Mouse (Mus musculus): ENCODE measurements at regions not wholly inside any gene's neighbourhood (a gene's known extent, or its start where the extent isn't known, plus 50 kb on each side); places are given as distances from the start of the nearest gene placed in this dataset.

GRCm38 (mm10) chr4:124268404-124268803, 342.2 kb downstream of the 3100002H09Rik start:
- Histone ChIP-seq H3K9me3 (no peaks in the 10 kb centered on the region), H3K4me1 (peaks cover 6% of the 10 kb centered on the region; the same call in 1 of the 2 replicates), H3K27me3 (no peaks in the 10 kb centered on the region), H3K4me3 (no peak overlapping the region), H3K4me2 (no peak overlapping the region), H3K27ac (no peak overlapping the region), H3K36me3 (no peaks in the 10 kb centered on the region), H3K9ac (no peak overlapping the region)
- 66% methylated on average over 4 of the region's 4 CpGs for WGBS
- ATAC-seq (ENCODE audit: insufficient number of reproducible peaks, insufficient read depth, low FRiP score, low TSS enrichment, low read depth) = no peak

- Histone ChIP-seq H3K36me3 (no peaks in the 10 kb centered on the region), H3K4me3 (no peak overlapping the region), H3K9ac (no peak overlapping the region), H3K27me3 (no peaks in the 10 kb centered on the region), H3K4me2 (no peak overlapping the region), H3K9me3 (no peaks in the 10 kb centered on the region), H3K27ac (no peak overlapping the region), H3K4me1 (peaks cover 6% of the 10 kb centered on the region; the same call in 1 of the 2 replicates)
- ATAC-seq (ENCODE audit: insufficient number of reproducible peaks, insufficient read depth, low FRiP score, low TSS enrichment, low read depth) = no peak
- 47% methylated on average over 4 of the region's 4 CpGs for WGBS
These were observed 344.0 kb downstream of the 3100002H09Rik start for GRCm38 (mm10) chr4:124266573-124266972.

GRCm38 (mm10) chr4:124265527-124265926, 345.1 kb downstream of the 3100002H09Rik start:
- Histone ChIP-seq H3K4me1 (peaks cover 6% of the 10 kb centered on the region; the same call in 1 of the 2 replicates), H3K4me2 (no peak overlapping the region), H3K36me3 (no peaks in the 10 kb centered on the region), H3K9me3 (no peaks in the 10 kb centered on the region), H3K27ac (no peak overlapping the region), H3K4me3 (no peak overlapping the region), H3K27me3 (no peaks in the 10 kb centered on the region), H3K9ac (no peak overlapping the region)
- no peak for ATAC-seq (ENCODE audit: insufficient number of reproducible peaks, insufficient read depth, low FRiP score, low TSS enrichment, low read depth)
- 80% methylated on average over 15 of the region's 15 CpGs for WGBS

- Histone ChIP-seq H3K4me3 (no peak overlapping the region), H3K27me3 (peaks cover 34% of the 10 kb centered on the region), H3K4me1 (peaks cover 15% of the 10 kb centered on the region), H3K27ac (no peak overlapping the region), H3K4me2 (no peak overlapping the region), H3K36me3 (no peaks in the 10 kb centered on the region), H3K9ac (no peak overlapping the region), H3K9me3 (no peaks in the 10 kb centered on the region)
- ATAC-seq (ENCODE audit: insufficient number of reproducible peaks, insufficient read depth, low FRiP score, low TSS enrichment, low read depth) = no peak
- WGBS = 49% methylated on average over 9 of the region's 9 CpGs
These were observed 339.2 kb upstream of the 4930535I16Rik start for GRCm38 (mm10) chr4:124257006-124257405.

GRCm38 (mm10) chr4:124256515-124256914, 338.7 kb upstream of the 4930535I16Rik start:
- H3K27me3 ChIP-seq = peaks cover 34% of the 10 kb centered on the region
- ATAC-seq (ENCODE audit: insufficient number of reproducible peaks, insufficient read depth, low FRiP score, low TSS enrichment, low read depth) = no peak

GRCm38 (mm10) chr4:124255183-124255543, 337.3 kb upstream of the 4930535I16Rik start:
- no peak for ATAC-seq (ENCODE audit: insufficient number of reproducible peaks, insufficient read depth, low FRiP score, low TSS enrichment, low read depth)
- no peaks in the 10 kb centered on the region for H3K9me3 ChIP-seq
- H3K36me3 ChIP-seq = no peaks in the 10 kb centered on the region
- H3K4me2 ChIP-seq = no peak overlapping the region
- no peak overlapping the region for H3K9ac ChIP-seq
- H3K4me3 ChIP-seq = no peak overlapping the region
- H3K27me3 ChIP-seq = peaks cover 34% of the 10 kb centered on the region
- WGBS = 36% methylated on average over 7 of the region's 7 CpGs
- peaks cover 15% of the 10 kb centered on the region for H3K4me1 ChIP-seq
- H3K27ac ChIP-seq = no peak overlapping the region

More at GRCm38 (mm10) chr4:124256515-124256914, 338.7 kb upstream of the 4930535I16Rik start:
- Histone ChIP-seq H3K4me1 (peaks cover 15% of the 10 kb centered on the region), H3K4me3 (no peak overlapping the region), H3K4me2 (no peak overlapping the region), H3K27ac (no peak overlapping the region), H3K9ac (no peak overlapping the region), H3K36me3 (no peaks in the 10 kb centered on the region), H3K9me3 (no peaks in the 10 kb centered on the region)
- 70% methylated on average over 7 of the region's 7 CpGs for WGBS

GRCm38 (mm10) chr4:124254446-124255182, 336.8 kb upstream of the 4930535I16Rik start:
- peaks cover 17% of the 10 kb centered on the region for H3K4me1 ChIP-seq
- 0 out of 2 replicates have a peak overlapping the region, but pooled peaks have one; percentile 16 for H3K9ac ChIP-seq
- H3K9me3 ChIP-seq = no peaks in the 10 kb centered on the region
- no peaks in the 10 kb centered on the region for H3K36me3 ChIP-seq
- H3K27ac ChIP-seq = no peak overlapping the region
- 18% methylated on average over 22 of the region's 22 CpGs for WGBS
- no peak for ATAC-seq (ENCODE audit: insufficient number of reproducible peaks, insufficient read depth, low FRiP score, low TSS enrichment, low read depth)
- peak overlapping the region; percentile 31 for H3K4me2 ChIP-seq
- H3K27me3 ChIP-seq = peaks cover 34% of the 10 kb centered on the region
- no peak overlapping the region for H3K4me3 ChIP-seq

GRCm38 (mm10) chr4:124241600-124241999, 323.8 kb upstream of the 4930535I16Rik start:
- Histone ChIP-seq H3K9me3 (no peaks in the 10 kb centered on the region), H3K4me1 (peaks cover 22% of the 10 kb centered on the region), H3K4me3 (no peak overlapping the region), H3K9ac (no peak overlapping the region), H3K27ac (no peak overlapping the region), H3K4me2 (peak overlapping the region; percentile 41), H3K36me3 (no peaks in the 10 kb centered on the region), H3K27me3 (no peaks in the 10 kb centered on the region)
- no peak for ATAC-seq (ENCODE audit: insufficient number of reproducible peaks, insufficient read depth, low FRiP score, low TSS enrichment, low read depth)
- 15% methylated on average over 13 of the region's 13 CpGs for WGBS

GRCm38 (mm10) chr4:124236476-124236875, 318.7 kb upstream of the 4930535I16Rik start:
- 47% methylated on average over 16 of the region's 16 CpGs for WGBS
- peaks cover 8% of the 10 kb centered on the region for H3K4me1 ChIP-seq
- 0 out of 2 replicates have a peak, but pooled peaks have one; percentile 20 for ATAC-seq (ENCODE audit: insufficient number of reproducible peaks, insufficient read depth, low FRiP score, low TSS enrichment, low read depth)
- H3K27ac ChIP-seq = no peak overlapping the region
- no peak overlapping the region for H3K4me2 ChIP-seq
- H3K9me3 ChIP-seq = no peaks in the 10 kb centered on the region
- no peak overlapping the region for H3K9ac ChIP-seq
- no peaks in the 10 kb centered on the region for H3K27me3 ChIP-seq
- H3K4me3 ChIP-seq = no peak overlapping the region
- no peaks in the 10 kb centered on the region for H3K36me3 ChIP-seq

- ATAC-seq (ENCODE audit: insufficient number of reproducible peaks, insufficient read depth, low FRiP score, low TSS enrichment, low read depth) = no peak
- H3K4me2 ChIP-seq = peak overlapping the region; percentile 35
These were observed 310.7 kb upstream of the 4930535I16Rik start for GRCm38 (mm10) chr4:124228537-124228936.

GRCm38 (mm10) chr4:124223646-124224500, 306.1 kb upstream of the 4930535I16Rik start:
- no peak for ATAC-seq (ENCODE audit: insufficient number of reproducible peaks, insufficient read depth, low FRiP score, low TSS enrichment, low read depth)
- no peak overlapping the region for H3K4me2 ChIP-seq
- no peaks in the 10 kb centered on the region for H3K36me3 ChIP-seq
- no peak overlapping the region for H3K27ac ChIP-seq
- peaks cover 5% of the 10 kb centered on the region; the same call in 1 of the 2 replicates for H3K4me1 ChIP-seq
- H3K27me3 ChIP-seq = peaks cover 12% of the 10 kb centered on the region; the same call in 1 of the 2 replicates
- H3K4me3 ChIP-seq = no peak overlapping the region
- H3K9ac ChIP-seq = no peak overlapping the region
- H3K9me3 ChIP-seq = no peaks in the 10 kb centered on the region
- WGBS = 78% methylated on average over 15 of the region's 15 CpGs

More at GRCm38 (mm10) chr4:124228537-124228936, 310.7 kb upstream of the 4930535I16Rik start:
- Histone ChIP-seq H3K9me3 (no peaks in the 10 kb centered on the region), H3K4me1 (peaks cover 7% of the 10 kb centered on the region; the same call in 1 of the 2 replicates), H3K9ac (no peak overlapping the region), H3K4me3 (no peak overlapping the region), H3K27ac (no peak overlapping the region), H3K36me3 (no peaks in the 10 kb centered on the region), H3K27me3 (no peaks in the 10 kb centered on the region)
- WGBS = 14% methylated on average over 17 of the region's 17 CpGs

All from embryonic facial prominence, embryonic 13.5 days (tissue).